24 mouse cellular contexts compared by ENCODE assay signal in the genomic region with DNA sequence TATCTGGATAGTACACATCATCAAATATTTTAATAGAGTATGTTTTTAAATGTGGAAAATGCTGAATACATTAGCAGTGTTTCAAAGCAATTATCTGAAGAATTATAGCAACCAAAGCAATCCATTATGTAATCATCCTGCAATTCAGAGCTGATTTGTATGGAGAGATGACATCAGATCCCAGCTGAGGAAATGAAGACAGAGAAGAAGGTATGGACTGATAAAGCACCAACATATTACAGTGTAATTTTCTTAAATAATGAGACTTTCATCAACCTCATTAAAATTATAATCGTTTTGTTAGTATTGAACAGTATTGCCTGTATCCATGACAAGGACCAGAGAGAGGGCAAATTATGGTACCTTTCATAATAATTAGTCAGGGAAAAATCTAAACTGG.
"Had no signal": no experiment of that assay in that cellular context is flagged by ENCODE, and none has a peak within 500 bp of the region (broad histone marks: within the 10 kb centered on the region; RNA-seq: fewer than 3 reads in every experiment).

No protein-coding gene starts in this region.

- H3K9me3 ChIP-seq: heart, embryonic 10.5 days; heart, embryonic 12.5 days; hindbrain, embryonic 13.5 days; hindbrain, embryonic 15.5 days; intestine, embryonic 15.5 days; limb, embryonic 13.5 days; limb, embryonic 15.5 days; liver, embryonic 12.5 days had no signal

- DNase-seq: gastrocnemius, adult 2 months; gastrocnemius, postnatal 10 days; gastrocnemius, postnatal 25 days; heart, adult 18-20 months; heart, postnatal 10 days; heart, postnatal 4 days; kidney, adult 18-20 months; kidney, adult 8-10 months; kidney, postnatal 10 days; kidney, postnatal 25 days; layer of hippocampus, adult 9-11 months; layer of hippocampus, postnatal 36 days; left cerebral cortex, postnatal 4 days had no signal

- H3K4me1 ChIP-seq: heart, embryonic 10.5 days; heart, embryonic 12.5 days; hindbrain, embryonic 13.5 days; hindbrain, embryonic 15.5 days; intestine, embryonic 15.5 days; limb, embryonic 13.5 days; limb, embryonic 15.5 days; liver, embryonic 12.5 days had no signal

- H3K9ac ChIP-seq: heart, embryonic 12.5 days; hindbrain, embryonic 13.5 days; hindbrain, embryonic 15.5 days; intestine, embryonic 15.5 days; limb, embryonic 13.5 days; limb, embryonic 15.5 days; liver, embryonic 12.5 days; liver, embryonic 14.5 days had no signal

- H3K27me3 ChIP-seq: heart, embryonic 12.5 days; hindbrain, embryonic 13.5 days; hindbrain, embryonic 15.5 days; intestine, embryonic 15.5 days; limb, embryonic 13.5 days; limb, embryonic 15.5 days; liver, embryonic 12.5 days had no signal

- H3K4me3 ChIP-seq: gastrocnemius, adult 2 months; heart, embryonic 10.5 days; heart, embryonic 12.5 days; hindbrain, embryonic 13.5 days; hindbrain, embryonic 15.5 days; intestine, embryonic 15.5 days; limb, embryonic 13.5 days; limb, embryonic 15.5 days; liver, embryonic 12.5 days had no signal

- H3K36me3 ChIP-seq: heart, embryonic 10.5 days; heart, embryonic 12.5 days; hindbrain, embryonic 13.5 days; hindbrain, embryonic 15.5 days; intestine, embryonic 15.5 days; limb, embryonic 13.5 days; limb, embryonic 15.5 days; liver, embryonic 12.5 days had no signal

- ATAC-seq: inflammation-experienced regulatory T-cells, adult 6 months; intestine, embryonic 15.5 days; intestine, postnatal 0 days; liver, embryonic 12.5 days had no signal

- H3K4me2 ChIP-seq: heart, embryonic 12.5 days; hindbrain, embryonic 13.5 days; hindbrain, embryonic 15.5 days; intestine, embryonic 15.5 days; limb, embryonic 13.5 days; limb, embryonic 15.5 days; liver, embryonic 12.5 days had no signal

- H3K27ac ChIP-seq: gastrocnemius, adult 2 months; heart, embryonic 10.5 days; hindbrain, embryonic 13.5 days; hindbrain, embryonic 15.5 days; intestine, embryonic 15.5 days; limb, embryonic 13.5 days; limb, embryonic 15.5 days; liver, embryonic 12.5 days; liver, embryonic 14.5 days had no signal
